8 mouse cellular contexts compared by ENCODE assay signal in genomic region chr3:104788561-104789311, GRCm38 (mm10). TPM values are rescaled to one million over a fixed set of nuclear protein-coding genes. Genes with fewer than 3 reads are reported as not detected.
DNase-seq lines count a peak whose midpoint lies in the region; ATAC-seq lines count a peak whose summit lies in the region.

No protein-coding gene starts in this region.

- peak; percentile 86 for DNase-seq in MN1 (ENCODE audit: low spot score)
- peak; percentile 26 to 62 for DNase-seq in cerebellum, adult 18-20 months
- peak; percentile 85 for DNase-seq in forelimb bud, embryonic 11.5 days (ENCODE audit: low read depth, low spot score)
- DNase-seq in layer of hippocampus, postnatal 10 days (ENCODE audit: low spot score in 2 of 2), result peak; percentile 74 to 82
- DNase-seq in lung, postnatal 25 days (ENCODE audit: low spot score), result peak; percentile 85
- DNase-seq in ovary, postnatal 36 days (ENCODE audit: low spot score), result peak; percentile 86
- peak; percentile 84 to 88 for DNase-seq in urinary bladder, postnatal 4 days (ENCODE audit: low spot score in 2 of 2)

- ATAC-seq in hematopoietic stem cell, adult 5-6 weeks (replicated peaks in 1 of 2; ENCODE audit: insufficient read depth in 1 of 2, low FRiP score in 2 of 2, low TSS enrichment in 1 of 2, low read depth in 1 of 2, poor library complexity in 2 of 2, severe bottlenecking in 2 of 2), result peak; percentile 52 to 53

RNA-seq across cellular contexts. Expression of gene Rhoc, which starts 0.6 kb away (rescaled TPM):
- total RNA-seq in hematopoietic stem cell, adult 5-6 weeks (2017), result 0.45 and 1.1 TPM in 2 replicates
- 10 to 100 TPM; 37.2 to 39.2 TPM for total RNA-seq in layer of hippocampus, postnatal 10 days (2021)

RNA-seq across cellular contexts. Expression of gene Fam19a3, which starts 7.1 kb away (rescaled TPM):
- total RNA-seq in hematopoietic stem cell, adult 5-6 weeks (2017), result 0.13 TPM in 1 of 2 replicates, not detected in the other
- total RNA-seq in layer of hippocampus, postnatal 10 days (2021), result not detected

RNA-seq across cellular contexts. Expression of gene Ppm1j, which starts 7.9 kb away (rescaled TPM):
- total RNA-seq in hematopoietic stem cell, adult 5-6 weeks (2017), result not detected in 2 replicates
- total RNA-seq in layer of hippocampus, postnatal 10 days (2021), result 1 to 10 TPM in 1 of 2 experiments, under 1 TPM in 1; 0.76 to 1.0 TPM

RNA-seq across cellular contexts. Expression of gene Mov10, which starts 29.6 kb away (rescaled TPM):
- total RNA-seq in hematopoietic stem cell, adult 5-6 weeks (2017), result 9.6 and 9.9 TPM in 2 replicates
- total RNA-seq in layer of hippocampus, postnatal 10 days (2021), result 10 to 100 TPM in 1 of 2 experiments, 1 to 10 TPM in 1; 9.1 to 11.4 TPM

Comparison
In these comparisons a context has a peak if more than half of its experiments do, and no peak if none do; other contexts are left out.
1. Peak in every context shown above with its lines: DNase-seq and ATAC-seq.
2. RNA of gene Rhoc, which starts 0.6 kb away (total RNA-seq): 37.2 to 39.2 TPM in layer of hippocampus, postnatal 10 days; 0.45 to 1.1 TPM in hematopoietic stem cell, adult 5-6 weeks; every median in the first group is over 10 times any median in the second.